Mouse (Mus musculus) kidney, embryonic 16.5 days (tissue): ENCODE measurements around the gene Rbfox3. TPM values are rescaled to one million over a fixed set of nuclear protein-coding genes. Genes with fewer than 3 reads are reported as not detected.

ENCODE experiments used
- ATAC-seq: fragments of 200-750 bp; cut with Nextera tagmentation; 2 replicates; pipeline ENCODE4 v1.8.0; 2017; ENCODE audit warnings: moderate TSS enrichment; ENCODE audit not compliant: low FRiP score, low TSS enrichment
- H3K27ac ChIP-seq: fragments of 300-500 bp; sonication (generic); 2 replicates; pipeline ENCODE4 v1.5.1; 2014; ENCODE audit warnings: low read length
- H3K27me3 ChIP-seq: fragments of 300-500 bp; sonication (generic); 2 replicates; pipeline ENCODE4 v1.6.1; 2014; ENCODE audit warnings: low read length, control low read depth, mixed read lengths; ENCODE audit not compliant: insufficient read depth
- H3K36me3 ChIP-seq: fragments of 300-500 bp; sonication (generic); 2 replicates; pipeline ENCODE4 v1.6.1; 2014; ENCODE audit warnings: low read length, control low read depth, mixed read lengths; ENCODE audit not compliant: insufficient read depth
- H3K4me1 ChIP-seq: fragments of 300-500 bp; sonication (generic); 2 replicates; pipeline ENCODE4 v1.6.1; 2014; ENCODE audit warnings: low read length, control low read depth, mixed read lengths; ENCODE audit not compliant: insufficient read depth
- H3K4me2 ChIP-seq: fragments of 300-500 bp; sonication (generic); replicated peaks from 2 replicates; pipeline ENCODE4 v1.6.1; 2014; ENCODE audit warnings: low read depth, low read length
- H3K4me3 ChIP-seq: fragments of 300-500 bp; sonication (generic); 2 replicates; pipeline ENCODE4 v1.5.1; 2014; ENCODE audit warnings: mild to moderate bottlenecking, low read length
- H3K9ac ChIP-seq: fragments of 300-500 bp; sonication (generic); replicated peaks from 2 replicates; pipeline ENCODE4 v1.6.1; 2014; ENCODE audit warnings: low read length
- H3K9me3 ChIP-seq: fragments of 300-500 bp; sonication (generic); 2 replicates; pipeline ENCODE4 v1.6.1; 2016; ENCODE audit warnings: low read length, control low read depth
- WGBS: fragments of 180-500 bp; shearing (Covaris S2); extraction: QIAGEN DNeasy Blood & Tissue Kit; methylation state at CpG from one replicate; pipeline ENCODE4 v1.1.7; 2014; 5-methylcytosine and 5-hydroxymethylcytosine counted together
- polyA plus RNA-seq: library from polyadenylated mRNA; unstranded; fragments of >200 nt; fragmentation: Nextera tagmentation; extraction: Ambion mirVana; gene quantifications from 2 replicates; pipeline ENCODE4 v1.2.1, GENCODE M21; 2015

Gene Rbfox3
- polyA plus RNA-seq, 1 experiment from 2014 or later = 1.0 TPM

DNA sequence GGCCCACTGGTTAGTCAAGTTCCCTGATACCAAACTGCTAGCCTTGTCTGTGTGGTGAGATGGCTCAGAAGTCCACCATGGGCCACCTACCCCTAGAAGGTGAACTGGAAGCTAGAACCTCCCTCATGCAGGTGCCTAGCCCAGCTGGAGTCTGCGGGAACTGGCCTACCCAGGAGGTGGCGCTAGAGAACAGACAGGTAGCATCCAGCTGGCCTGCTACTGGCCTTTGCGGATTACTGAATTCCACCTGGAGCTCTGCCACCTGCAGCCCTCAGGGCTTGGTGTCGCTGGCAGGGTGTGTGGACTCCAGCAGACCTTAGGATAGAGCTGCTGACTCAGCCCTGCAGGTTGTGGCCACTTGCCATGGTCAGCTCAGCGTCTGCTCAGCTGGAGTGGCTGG, 263.0 kb downstream of the Rbfox3 start:
- no peaks in the 10 kb centered on the region for H3K36me3 ChIP-seq
- no peaks in the 10 kb centered on the region for H3K27me3 ChIP-seq
- H3K4me1 ChIP-seq = no peaks in the 10 kb centered on the region
- H3K27ac ChIP-seq = no peak overlapping the region
- H3K4me2 ChIP-seq = no peak overlapping the region
- 26% methylated on average over 5 of the region's 5 CpGs for WGBS
- no peak for ATAC-seq
- no peak overlapping the region for H3K9ac ChIP-seq
- H3K9me3 ChIP-seq = no peaks in the 10 kb centered on the region
- H3K4me3 ChIP-seq = no peak overlapping the region

GRCm38 (mm10) chr11:118646864-118647263, 264.5 kb downstream of the Rbfox3 start:
- Histone ChIP-seq H3K4me1 (no peaks in the 10 kb centered on the region), H3K9me3 (no peaks in the 10 kb centered on the region), H3K4me3 (no peak overlapping the region), H3K36me3 (no peaks in the 10 kb centered on the region), H3K27me3 (no peaks in the 10 kb centered on the region), H3K9ac (no peak overlapping the region), H3K27ac (no peak overlapping the region), H3K4me2 (no peak overlapping the region)
- ATAC-seq = no peak
- 84% methylated on average over 3 of the region's 3 CpGs for WGBS

DNA sequence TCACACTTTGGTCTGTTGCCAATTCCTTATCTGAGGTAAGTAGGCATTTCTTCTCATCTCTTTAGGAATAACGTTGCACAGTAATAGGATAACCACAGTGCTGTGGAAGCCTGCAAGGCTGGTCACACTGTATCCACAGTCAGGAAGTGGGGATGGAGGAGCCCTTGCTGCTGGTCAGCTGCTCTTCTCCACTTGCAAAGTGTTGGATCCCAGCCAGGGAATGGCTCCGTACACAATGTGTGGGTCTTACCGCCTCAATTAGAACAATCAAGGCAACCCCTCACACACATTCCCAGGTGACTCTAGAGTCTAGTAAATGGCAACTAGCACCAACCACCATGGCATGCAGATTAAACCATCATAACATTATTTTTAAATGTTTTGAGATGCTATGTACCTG, 266.2 kb downstream of the Rbfox3 start:
- WGBS = 77% methylated on average over 3 of the region's 3 CpGs
- ATAC-seq = no peak
- Histone ChIP-seq H3K9ac (no peak overlapping the region), H3K9me3 (no peaks in the 10 kb centered on the region), H3K4me1 (no peaks in the 10 kb centered on the region), H3K4me3 (no peak overlapping the region), H3K36me3 (no peaks in the 10 kb centered on the region), H3K27me3 (no peaks in the 10 kb centered on the region), H3K4me2 (no peak overlapping the region), H3K27ac (no peak overlapping the region)

DNA sequence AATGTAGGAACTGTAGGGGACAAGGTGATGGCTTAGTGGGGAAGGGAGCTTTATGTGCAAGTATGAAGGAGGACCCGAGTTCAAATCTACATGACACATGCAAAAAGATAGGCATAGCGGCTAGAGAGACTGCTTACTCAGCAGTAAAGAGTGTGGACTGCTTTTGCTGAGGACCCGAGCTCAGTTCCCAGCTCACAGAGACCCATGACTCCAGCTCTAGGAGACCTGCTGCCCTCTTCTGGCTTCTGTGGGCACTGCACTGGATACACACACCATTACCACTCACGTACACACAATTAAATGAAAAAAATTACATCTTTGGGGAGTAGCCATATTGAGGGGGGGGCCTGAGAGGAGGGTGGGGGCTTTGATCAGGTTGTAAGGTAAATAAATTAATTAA, 270.7 kb downstream of the Rbfox3 start:
- Histone ChIP-seq H3K36me3 (no peaks in the 10 kb centered on the region), H3K4me3 (no peak overlapping the region), H3K9ac (no peak overlapping the region), H3K4me1 (no peaks in the 10 kb centered on the region), H3K27me3 (no peaks in the 10 kb centered on the region), H3K9me3 (no peaks in the 10 kb centered on the region), H3K27ac (no peak overlapping the region), H3K4me2 (no peak overlapping the region)
- ATAC-seq = no peak
- 86% methylated on average over 4 of the region's 4 CpGs for WGBS

DNA sequence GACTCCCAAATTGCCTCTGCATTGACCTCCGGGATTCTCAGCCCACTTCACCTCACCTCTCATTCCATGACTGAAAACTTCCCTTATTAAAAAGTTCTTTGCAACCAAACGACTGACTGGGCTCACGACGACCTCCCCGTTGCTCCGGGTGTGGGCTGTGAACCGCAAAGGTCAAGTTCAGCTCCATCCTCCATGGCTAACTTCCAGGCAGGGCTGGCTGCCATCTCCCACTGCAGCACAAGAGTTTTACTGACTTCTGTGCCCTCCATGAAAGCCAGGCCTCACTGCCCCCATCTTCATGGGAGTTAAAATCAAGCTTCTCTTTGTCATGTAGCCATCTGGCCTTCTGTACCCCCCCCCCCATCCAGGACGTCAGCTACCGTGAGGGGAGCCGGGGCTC, 273.7 kb downstream of the Rbfox3 start:
- H3K4me2 ChIP-seq = no peak overlapping the region
- 46% methylated on average over 10 of the region's 10 CpGs for WGBS
- no peaks in the 10 kb centered on the region for H3K4me1 ChIP-seq
- no peak overlapping the region for H3K9ac ChIP-seq
- no peaks in the 10 kb centered on the region for H3K27me3 ChIP-seq
- H3K4me3 ChIP-seq = no peak overlapping the region
- no peaks in the 10 kb centered on the region for H3K36me3 ChIP-seq
- no peak for ATAC-seq
- no peaks in the 10 kb centered on the region for H3K9me3 ChIP-seq
- no peak overlapping the region for H3K27ac ChIP-seq

GRCm38 (mm10) chr11:118634647-118635046, 276.8 kb downstream of the Rbfox3 start:
- Histone ChIP-seq H3K4me1 (no peaks in the 10 kb centered on the region), H3K27me3 (no peaks in the 10 kb centered on the region), H3K4me2 (no peak overlapping the region), H3K27ac (no peak overlapping the region), H3K9ac (no peak overlapping the region), H3K36me3 (no peaks in the 10 kb centered on the region), H3K9me3 (no peaks in the 10 kb centered on the region), H3K4me3 (no peak overlapping the region)
- no peak for ATAC-seq
- WGBS = 52% methylated on average over 8 of the region's 8 CpGs

- ATAC-seq = no peak
- no peak overlapping the region for H3K27ac ChIP-seq
- no peaks in the 10 kb centered on the region for H3K27me3 ChIP-seq
- no peak overlapping the region for H3K9ac ChIP-seq
- no peak overlapping the region for H3K4me3 ChIP-seq
- H3K9me3 ChIP-seq = no peaks in the 10 kb centered on the region
- H3K36me3 ChIP-seq = no peaks in the 10 kb centered on the region
- WGBS = 93% methylated on average over 1 of the region's 1 CpGs
- no peak overlapping the region for H3K4me2 ChIP-seq
- H3K4me1 ChIP-seq = no peaks in the 10 kb centered on the region
Observed at GRCm38 (mm10) chr11:118629718-118630117, 281.7 kb downstream of the Rbfox3 start.

- no peak overlapping the region for H3K4me3 ChIP-seq
- no peak overlapping the region for H3K27ac ChIP-seq
- 39% methylated on average over 5 of the region's 5 CpGs for WGBS
- no peaks in the 10 kb centered on the region for H3K9me3 ChIP-seq
- H3K4me2 ChIP-seq = no peak overlapping the region
- no peaks in the 10 kb centered on the region for H3K4me1 ChIP-seq
- ATAC-seq = no peak
- no peak overlapping the region for H3K9ac ChIP-seq
- no peaks in the 10 kb centered on the region for H3K27me3 ChIP-seq
- no peaks in the 10 kb centered on the region for H3K36me3 ChIP-seq
Observed at GRCm38 (mm10) chr11:118627541-118627940, 283.9 kb downstream of the Rbfox3 start.

- Histone ChIP-seq H3K9ac (no peak overlapping the region), H3K36me3 (no peaks in the 10 kb centered on the region), H3K27me3 (no peaks in the 10 kb centered on the region), H3K4me1 (no peaks in the 10 kb centered on the region), H3K9me3 (no peaks in the 10 kb centered on the region), H3K27ac (no peak overlapping the region), H3K4me2 (no peak overlapping the region), H3K4me3 (no peak overlapping the region)
- ATAC-seq = no peak
- WGBS = 76% methylated on average over 4 of the region's 4 CpGs
Observed at GRCm38 (mm10) chr11:118620869-118621268, 290.5 kb downstream of the Rbfox3 start.

DNA sequence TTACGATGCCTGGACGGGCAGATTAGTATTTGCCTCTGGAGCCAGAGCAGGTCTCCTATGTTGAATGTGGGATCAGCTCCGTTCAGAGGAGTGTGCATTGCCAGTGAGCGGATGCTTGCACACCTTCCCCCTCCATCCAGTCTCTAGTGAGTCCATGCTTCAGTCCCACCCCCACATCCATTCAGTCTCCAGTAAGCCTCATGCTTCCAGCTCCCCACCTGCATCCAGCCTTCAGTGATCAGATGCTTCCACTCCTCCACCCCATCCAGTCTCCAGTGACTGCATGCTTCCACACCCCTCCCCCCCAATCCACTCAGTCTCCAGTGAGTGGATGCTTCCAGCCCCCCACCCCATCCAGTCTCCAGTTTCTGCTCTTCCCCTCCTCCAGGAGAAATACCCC, 297.3 kb downstream of the Rbfox3 start:
- WGBS = 82% methylated on average over 4 of the region's 4 CpGs
- H3K27ac ChIP-seq = no peak overlapping the region
- ATAC-seq = no peak

DNA sequence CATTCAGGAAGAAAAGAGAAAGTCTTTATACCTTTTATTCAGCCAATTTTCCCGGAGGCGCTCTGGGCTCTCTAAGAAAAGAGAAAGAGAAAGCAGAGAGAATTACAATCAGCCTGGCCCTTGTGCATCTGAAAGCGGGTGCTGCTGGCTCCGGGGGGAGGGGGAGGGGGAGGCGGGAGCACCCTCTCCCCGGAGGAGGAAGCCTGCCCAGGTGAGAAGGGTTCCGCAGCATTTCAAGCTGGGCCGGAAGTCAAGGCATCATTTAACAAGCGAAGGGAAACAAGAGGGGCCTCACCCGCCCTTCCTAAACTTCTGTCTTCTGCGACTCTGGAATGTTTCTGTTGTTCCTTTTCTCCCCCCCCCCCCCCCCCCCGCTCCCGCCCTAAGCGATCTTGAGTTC, 301.3 kb downstream of the Rbfox3 start:
- no peak overlapping the region for H3K4me2 ChIP-seq
- no peak overlapping the region for H3K9ac ChIP-seq
- whole genome bisulfite sequencing = under 1% methylated on average over 11 of the region's 14 CpGs
- ATAC-seq = no peak
- no peaks in the 10 kb centered on the region for H3K9me3 ChIP-seq
- H3K4me1 ChIP-seq = no peaks in the 10 kb centered on the region
- H3K36me3 ChIP-seq = no peaks in the 10 kb centered on the region
- H3K27me3 ChIP-seq = peaks cover 15% of the 10 kb centered on the region
- no peak overlapping the region for H3K4me3 ChIP-seq
- H3K27ac ChIP-seq = no peak overlapping the region

More for the DNA sequence above, 297.3 kb downstream of the Rbfox3 start:
- H3K36me3 ChIP-seq = no peaks in the 10 kb centered on the region
- H3K4me2 ChIP-seq = no peak overlapping the region
- no peaks in the 10 kb centered on the region for H3K4me1 ChIP-seq
- no peak overlapping the region for H3K9ac ChIP-seq
- peaks cover 11% of the 10 kb centered on the region for H3K27me3 ChIP-seq
- H3K4me3 ChIP-seq = no peak overlapping the region
- no peaks in the 10 kb centered on the region for H3K9me3 ChIP-seq
